Mouse (Mus musculus) adrenal gland (tissue): Measurements from ENCODE around the gene Olfr393.

ENCODE experiments used
- intact Hi-C: fragments of 180-260 bp; cut with DNase I; formaldehyde crosslinking; loops from one replicate; pipeline ENCODE4 v1.15.1; 2025
- long read RNA-seq, 2 experiments: library from polyadenylated mRNA; unstranded; transcript quantifications; one replicate each; pipeline ENCODE4 v2.0.0; 2020; ENCODE audit warnings: borderline replicate concordance in 1 of 2; ENCODE audit not compliant: insufficient replicate concordance in 1 of 2

Gene Olfr393
- long read RNA-seq, experiment 1 = 0 reads
- long read RNA-seq, experiment 2 = 0 reads

DNA sequence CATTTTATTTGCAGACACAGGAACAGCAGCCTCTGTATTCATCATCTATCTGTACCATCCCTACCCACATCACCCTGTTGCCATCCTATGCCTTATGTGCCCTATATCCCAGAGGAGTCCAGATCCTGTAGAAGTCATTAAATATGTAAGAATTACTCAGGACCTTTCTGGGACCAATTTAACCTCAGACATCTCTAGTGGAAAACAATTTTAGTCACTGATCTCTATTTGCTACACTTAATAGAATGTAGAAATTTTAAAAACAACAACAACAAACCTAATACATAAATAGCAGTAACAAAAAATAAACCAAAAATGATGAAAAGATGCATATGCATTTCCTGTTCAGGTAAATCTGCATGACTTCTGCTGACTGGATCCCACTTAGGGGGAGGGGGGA lies at the start of gene Olfr393:
Gene Olfr393, minus strand, starts transcription at position 101 of the 400 bp plus-strand sequence.
- intact Hi-C loops = no loop called here

GRCm38 (mm10) chr11:73890671-73891070 lies 39.4 kb upstream of the Olfr393 start, which contains the start of gene Olfr394:
Gene Olfr394 (minus strand): TSS chr11:73890771.
- intact Hi-C loops = no loop called here

GRCm38 (mm10) chr11:73816949-73817348 lies 34.3 kb downstream of the Olfr393 start, which contains the start of gene Olfr392:
Gene Olfr392 (minus strand): TSS chr11:73817049.
- intact Hi-C loops = no loop called here

DNA sequence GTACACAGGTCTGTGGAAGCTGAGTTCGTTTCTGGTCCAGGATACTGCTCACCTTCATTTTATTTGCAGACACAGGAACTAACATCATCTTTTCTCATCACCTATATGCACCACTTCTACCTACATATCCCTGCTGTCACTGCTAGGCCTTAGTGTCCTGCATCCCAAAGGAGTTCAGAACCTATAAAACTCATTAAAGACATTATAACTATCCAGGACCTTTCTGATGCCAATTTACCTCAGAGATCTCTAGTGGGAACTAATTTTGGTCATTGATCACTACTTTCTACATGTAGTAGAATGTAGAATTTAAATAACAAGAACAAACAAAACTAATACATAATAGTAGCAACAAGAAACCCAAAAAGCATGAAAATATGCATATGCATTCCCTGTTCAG lies 48.3 kb downstream of the Olfr393 start, which contains the start of gene Olfr391-ps:
Gene Olfr391-ps, minus strand, starts transcription at position 101 of the 400 bp plus-strand sequence.
- intact Hi-C loops = no loop called here
